Mouse (Mus musculus) neural tube, embryonic 11.5 days (tissue): ENCODE measurements around the gene Grcc10. TPM values are rescaled to one million over a fixed set of nuclear protein-coding genes. Genes with fewer than 3 reads are reported as not detected.
A peak's percentile ranks its signal among the peaks of the same experiment; 100 is the strongest.

Experiments
- ATAC-seq: fragments of 200-750 bp; cut with Nextera tagmentation; 2 replicates; pipeline ENCODE4 v1.8.0; 2017; ENCODE audit warnings: moderate number of reproducible peaks, mild to moderate bottlenecking, moderate TSS enrichment, moderate library complexity; ENCODE audit not compliant: insufficient read depth, low FRiP score, low TSS enrichment
- DNase-seq: peaks from one replicate; pipeline ENCODE4 v3.0.0-alpha.2; 2015; ENCODE audit warnings: low spot score
- H3K27ac ChIP-seq: fragments of 300-500 bp; sonication (generic); 2 replicates; pipeline ENCODE4 v1.5.1; 2014; ENCODE audit warnings: low read depth, mild to moderate bottlenecking, low read length
- H3K27me3 ChIP-seq: fragments of 300-500 bp; sonication (generic); 2 replicates; pipeline ENCODE4 v1.6.1; 2014; ENCODE audit warnings: mild to moderate bottlenecking, low read length, mixed read lengths; ENCODE audit not compliant: control insufficient read depth, insufficient read depth
- H3K36me3 ChIP-seq: fragments of 300-500 bp; sonication (generic); 2 replicates; pipeline ENCODE4 v1.6.1; 2014; ENCODE audit warnings: mild to moderate bottlenecking, low read length, moderate library complexity, mixed read lengths; ENCODE audit not compliant: control insufficient read depth, insufficient read depth
- H3K4me1 ChIP-seq: fragments of 300-500 bp; sonication (generic); 2 replicates; pipeline ENCODE4 v1.6.1; 2014; ENCODE audit warnings: low read length, mixed read lengths; ENCODE audit not compliant: control insufficient read depth, insufficient read depth
- H3K4me2 ChIP-seq: fragments of 300-500 bp; sonication (generic); 2 replicates; pipeline ENCODE4 v1.6.1; 2014; ENCODE audit warnings: low read depth, mild to moderate bottlenecking, moderate library complexity
- H3K4me3 ChIP-seq: fragments of 300-500 bp; sonication (generic); 2 replicates; pipeline ENCODE4 v1.5.1; 2014; ENCODE audit warnings: low read depth, low read length
- H3K9ac ChIP-seq: fragments of 300-500 bp; sonication (generic); 2 replicates; pipeline ENCODE4 v1.6.1; 2014; ENCODE audit warnings: mild to moderate bottlenecking, low read length
- H3K9me3 ChIP-seq: fragments of 300-500 bp; sonication (generic); 2 replicates; pipeline ENCODE4 v1.6.1; 2016; ENCODE audit warnings: low read length; ENCODE audit not compliant: control insufficient read depth
- WGBS: fragments of 180-500 bp; shearing (Covaris S2); extraction: QIAGEN DNeasy Blood & Tissue Kit; methylation state at CpG from one replicate; pipeline ENCODE4 v1.1.7; 2014; 5-methylcytosine and 5-hydroxymethylcytosine counted together
- polyA plus RNA-seq: library from polyadenylated mRNA; unstranded; fragments of >200 nt; fragmentation: Nextera tagmentation; extraction: Ambion mirVana; gene quantifications from 2 replicates; pipeline ENCODE4 v1.2.1, GENCODE M21; 2014

The Grcc10 gene
- polyA plus RNA-seq, 1 experiment from 2014 or later: 456 TPM

DNA sequence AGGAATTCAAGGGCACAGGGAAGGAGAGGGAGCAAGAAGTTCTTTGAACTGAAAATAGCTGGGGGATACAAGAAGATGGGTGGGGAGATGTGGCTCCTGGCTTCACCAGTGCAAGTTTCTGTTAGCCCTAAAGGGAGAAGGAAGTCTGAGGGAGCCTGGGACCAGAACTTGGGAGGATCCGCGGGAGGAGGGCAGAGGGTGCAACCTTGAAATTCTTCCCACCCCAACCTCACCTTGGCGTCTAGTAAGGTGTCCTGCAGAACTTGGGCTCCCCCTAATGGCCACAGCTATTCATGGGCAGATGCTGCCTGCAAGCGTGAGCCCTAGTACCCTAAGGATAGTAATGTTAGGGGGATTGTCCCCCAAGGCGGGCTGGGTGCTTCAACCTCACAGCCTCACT is 18.1 kb upstream of the Grcc10 start:
- peak; percentile 82 for DNase-seq
- WGBS: 5% methylated on average over 5 of the region's 5 CpGs
- no peak overlapping the region for H3K27ac ChIP-seq
- H3K9me3 ChIP-seq: no peaks in the 10 kb centered on the region
- no peaks in the 10 kb centered on the region for H3K27me3 ChIP-seq
- H3K4me3 ChIP-seq: no peak overlapping the region
- no peaks in the 10 kb centered on the region for H3K36me3 ChIP-seq
- H3K4me2 ChIP-seq: peak overlapping the region; percentile 12; the same call in 1 of the 2 replicates
- no peak overlapping the region for H3K9ac ChIP-seq
- no peak for ATAC-seq
- peaks cover 27% of the 10 kb centered on the region for H3K4me1 ChIP-seq

- Histone ChIP-seq H3K9me3 (no peaks in the 10 kb centered on the region), H3K4me3 (no peak overlapping the region), H3K27me3 (no peaks in the 10 kb centered on the region), H3K9ac (0 out of 2 replicates have a peak overlapping the region, but pooled peaks have one; percentile 3), H3K36me3 (no peaks in the 10 kb centered on the region), H3K4me1 (peaks cover 27% of the 10 kb centered on the region), H3K27ac (no peak overlapping the region), H3K4me2 (peak overlapping the region; percentile 12; the same call in 1 of the 2 replicates)
- WGBS: 72% methylated on average over 2 of the region's 2 CpGs
- no peak for ATAC-seq
- no peak for DNase-seq
These were observed 17.7 kb upstream of the Grcc10 start for GRCm38 (mm10) chr6:124758849-124759232.

DNA sequence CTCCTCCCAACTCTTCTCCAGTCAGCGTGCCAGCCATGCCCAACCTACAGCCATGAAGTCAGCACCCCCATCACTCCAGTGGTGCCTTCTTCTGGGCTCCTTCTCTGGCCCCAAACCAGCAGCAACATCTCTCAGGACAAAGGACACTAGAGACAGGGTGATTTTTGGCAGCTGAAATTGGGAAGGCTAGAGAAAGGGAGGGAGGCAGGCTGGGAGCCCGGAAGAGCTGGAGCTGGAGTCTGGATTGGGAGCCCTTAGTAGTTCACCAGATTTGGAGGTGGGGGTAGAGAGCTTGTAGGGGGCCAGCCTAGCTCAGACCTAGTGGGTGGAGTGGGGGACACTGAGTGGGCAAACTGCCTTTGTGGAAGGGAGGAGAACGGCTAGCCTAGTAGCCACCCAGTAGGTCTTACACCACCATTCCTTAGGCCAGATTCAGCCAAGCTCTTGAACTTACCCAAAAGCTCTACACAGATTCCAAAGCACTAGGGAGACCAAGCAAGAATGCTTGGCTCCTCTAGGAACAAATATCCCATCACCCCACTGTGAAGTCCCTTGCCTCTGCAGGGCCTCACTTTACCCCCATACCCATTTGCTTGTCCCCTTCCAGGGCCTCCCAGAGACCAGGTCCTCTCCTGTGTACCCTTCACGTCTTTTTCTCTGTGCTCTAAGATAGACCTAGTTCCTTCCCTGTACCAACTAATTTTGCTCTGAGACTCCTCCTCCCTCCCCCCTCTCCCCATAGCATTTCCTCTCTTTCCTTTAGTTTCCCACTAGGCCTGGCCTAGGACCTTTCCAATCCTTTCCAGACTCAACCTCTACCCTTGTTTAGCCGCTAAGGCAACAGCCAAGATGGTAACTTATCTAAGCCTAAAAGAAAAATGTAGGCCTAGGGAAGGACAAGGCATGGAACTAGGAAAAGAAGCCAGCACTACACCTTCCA is 17.0 kb upstream of the Grcc10 start:
- H3K27me3 ChIP-seq: no peaks in the 10 kb centered on the region
- H3K4me2 ChIP-seq: peak overlapping the region; percentile 70
- DNase-seq: peak; percentile 65
- H3K36me3 ChIP-seq: no peaks in the 10 kb centered on the region
- 36% methylated on average over 5 of the region's 5 CpGs for WGBS
- H3K27ac ChIP-seq: peak overlapping the region; percentile 97
- peaks cover 27% of the 10 kb centered on the region for H3K4me1 ChIP-seq
- ATAC-seq: no peak
- peak overlapping the region; percentile 94 for H3K4me3 ChIP-seq
- no peaks in the 10 kb centered on the region for H3K9me3 ChIP-seq
- peak overlapping the region; percentile 94 for H3K9ac ChIP-seq

DNA sequence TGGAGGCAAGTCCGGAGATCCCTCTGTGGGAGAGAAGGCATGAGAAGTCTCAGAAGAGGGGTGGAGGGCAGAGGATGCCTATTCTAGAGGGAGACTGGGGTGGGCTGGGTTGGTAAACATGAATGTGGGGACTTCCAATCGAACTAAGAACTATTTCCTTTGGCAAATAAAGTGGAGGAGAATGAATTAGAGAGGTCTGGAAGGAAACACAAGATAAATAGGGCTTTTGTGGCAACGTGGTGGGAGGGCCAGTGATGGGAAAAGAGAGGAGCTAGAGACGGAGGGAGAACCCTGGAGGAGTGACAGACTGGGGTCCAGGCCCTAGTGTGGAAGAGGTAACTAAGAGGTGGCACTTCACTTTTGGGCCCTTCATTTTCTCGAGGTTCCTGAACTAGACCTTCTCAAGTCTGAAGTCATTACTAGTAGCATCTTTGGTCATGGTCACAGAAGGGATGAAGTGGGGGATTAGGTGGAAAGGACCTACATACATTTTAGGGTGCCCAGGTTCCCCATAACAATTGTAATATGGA is 16.2 kb upstream of the Grcc10 start:
- WGBS: 6% methylated on average over 5 of the region's 5 CpGs
- peak; percentile 29 for DNase-seq
- ATAC-seq: no peak
- Histone ChIP-seq H3K27me3 (no peaks in the 10 kb centered on the region), H3K4me1 (peaks cover 27% of the 10 kb centered on the region), H3K27ac (peak overlapping the region; percentile 97), H3K9ac (peak overlapping the region; percentile 94), H3K4me3 (peak overlapping the region; percentile 94), H3K36me3 (no peaks in the 10 kb centered on the region), H3K4me2 (peak overlapping the region; percentile 70), H3K9me3 (no peaks in the 10 kb centered on the region)

GRCm38 (mm10) chr6:124756652-124757350 is 15.6 kb upstream of the Grcc10 start:
- Histone ChIP-seq H3K36me3 (no peaks in the 10 kb centered on the region), H3K4me1 (peaks cover 27% of the 10 kb centered on the region), H3K9me3 (no peaks in the 10 kb centered on the region), H3K27me3 (no peaks in the 10 kb centered on the region), H3K4me3 (peak overlapping the region; percentile 94), H3K9ac (peak overlapping the region; percentile 94), H3K27ac (peak overlapping the region; percentile 97), H3K4me2 (peak overlapping the region; percentile 70)
- ATAC-seq (peak; percentile 77), DNase-seq (peak; percentile 85)
- 1% methylated on average over 48 of the region's 54 CpGs for WGBS

- Histone ChIP-seq H3K9me3 (no peaks in the 10 kb centered on the region), H3K27ac (peak within 1 kb of the TSS; percentile 97), H3K36me3 (no peaks in the 10 kb centered on the region), H3K9ac (peak within 1 kb of the TSS; percentile 94), H3K4me1 (peaks cover 27% of the 10 kb centered on the region), H3K4me2 (peak within 1 kb of the TSS; percentile 70), H3K27me3 (no peaks in the 10 kb centered on the region), H3K4me3 (peak within 1 kb of the TSS; percentile 94)
- peak; percentile 54 for ATAC-seq
- under 1% methylated on average over 62 of the region's 100 CpGs for WGBS
- DNase-seq: peak; percentile 79
These were observed 14.8 kb upstream of the Grcc10 start, which contains the start of the genes Gm45234 and Atn1 for GRCm38 (mm10) chr6:124755831-124756595. Gene Gm45234 (minus strand): TSS chr6:124756021. Gene Atn1 (minus strand): TSS chr6:124756524.

- 7% methylated on average over 3 of the region's 3 CpGs for WGBS
- Histone ChIP-seq H3K36me3 (no peaks in the 10 kb centered on the region), H3K4me3 (peak overlapping the region; percentile 94), H3K27ac (peak overlapping the region; percentile 97; the same call in 1 of the 2 replicates), H3K9ac (peak overlapping the region; percentile 94), H3K4me2 (peak overlapping the region; percentile 70), H3K9me3 (no peaks in the 10 kb centered on the region), H3K27me3 (no peaks in the 10 kb centered on the region), H3K4me1 (peaks cover 27% of the 10 kb centered on the region)
- no peak for DNase-seq
- ATAC-seq: no peak
These were observed 14.1 kb upstream of the Grcc10 start for GRCm38 (mm10) chr6:124755306-124755705.

- ATAC-seq: no peak
- Histone ChIP-seq H3K9me3 (no peaks in the 10 kb centered on the region), H3K27ac (no peak overlapping the region), H3K27me3 (no peaks in the 10 kb centered on the region), H3K9ac (no peak overlapping the region), H3K4me3 (no peak overlapping the region), H3K4me1 (peaks cover 27% of the 10 kb centered on the region), H3K36me3 (0 out of 2 replicates have a peak, but pooled peaks cover 6% of the 10 kb centered on the region), H3K4me2 (no peak overlapping the region)
- WGBS: 96% methylated on average over 2 of the region's 2 CpGs
- no peak for DNase-seq
These were observed 12.7 kb upstream of the Grcc10 start for GRCm38 (mm10) chr6:124753861-124754260.
